Mouse (Mus musculus) heart, postnatal 0 days (tissue): ENCODE results near the gene Lhfp.

Experiments
- CTCF ChIP-seq: IDR thresholded peaks from 2 replicates; pipeline ENCODE4 v1.5.1; 2016; ENCODE audit warnings: antibody characterized with exemption, control low read depth, low read depth
- EP300 ChIP-seq: IDR thresholded peaks from 2 replicates; pipeline ENCODE4 v1.6.1; 2016; ENCODE audit warnings: antibody characterized with exemption, low read depth

DNA sequence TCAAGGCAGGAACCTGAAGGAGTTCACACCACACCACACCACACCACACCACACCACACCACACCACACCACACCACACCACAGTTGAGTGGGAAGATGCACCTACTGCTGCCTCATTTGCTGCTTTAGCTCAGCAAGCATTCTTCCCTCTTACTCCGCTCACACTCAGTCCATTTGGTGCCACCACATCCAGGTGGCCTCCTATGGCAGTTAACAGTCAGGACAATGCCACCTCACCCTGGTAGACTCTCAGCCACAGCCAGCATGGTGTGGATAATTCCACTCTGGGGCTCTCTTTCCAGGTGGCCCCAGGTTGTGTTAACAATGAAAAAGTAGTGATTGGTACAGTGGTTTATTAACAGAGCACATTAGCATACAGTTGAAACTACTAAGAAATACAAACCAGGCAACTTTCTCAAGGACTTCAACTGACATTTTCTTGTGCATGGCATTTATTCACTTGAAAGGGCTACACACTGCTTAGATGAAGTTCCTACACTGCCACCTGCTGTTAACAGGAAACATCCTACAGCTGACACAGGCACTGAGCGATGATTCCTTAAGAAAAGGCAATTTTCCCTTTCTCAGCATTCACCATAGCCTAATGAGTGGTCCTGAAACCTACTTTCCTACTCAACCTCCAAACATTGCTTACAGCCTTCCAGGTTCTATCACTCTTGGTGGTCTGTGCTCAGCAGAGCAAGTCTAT is 36.8 kb upstream of the Lhfp start:
- peak; percentile 76 for TF ChIP-seq CTCF
- no peak for TF ChIP-seq EP300
